Mouse (Mus musculus): Measurements from ENCODE around the gene Tmub1.

GRCm38 (mm10) chr5:24452691-24453233, 5.1 kb upstream of the Tmub1 start:
- TF ChIP-seq POLR2A (IDR thresholded peaks at IDR 0.05; ENCODE audit: control insufficient read depth, extremely low read depth, insufficient read depth, low read length, poor library complexity) (no peak), CTCF (IDR thresholded peaks at IDR 0.05; ENCODE audit: borderline replicate concordance, control insufficient read depth, extremely low read depth, insufficient read depth, low read length, poor library complexity) (no peak)

Data from thymus, adult 2 months (tissue).